Mouse (Mus musculus) heart, postnatal 14 days (tissue): Measurements from ENCODE around the gene Tcl1b4. TPM values are rescaled to one million over a fixed set of nuclear protein-coding genes. Genes with fewer than 3 reads are reported as not detected.
A peak's percentile ranks its signal among the peaks of the same experiment; 100 is the strongest.

Experiments
- DNase-seq, 2 experiments: peaks; one replicate each; pipeline ENCODE4 v3.0.0; 2021 to 2022
- intact Hi-C: fragments of 180-260 bp; cut with DNase I; formaldehyde crosslinking; loops from one replicate; pipeline ENCODE4 v1.15.1; 2025
- total RNA-seq, 2 experiments: library from RNA; stranded (reverse); gene quantifications; 2 replicates each; pipeline ENCODE4 v1.2.3; 2021

The Tcl1b4 gene
- total RNA-seq, 2 experiments from 2014 or later = not detected

GRCm38 (mm10) chr12:105235091-105235490 is 33.3 kb downstream of the Tcl1b4 start:
- intact Hi-C loops = no loop called here
- no peak for DNase-seq

- intact Hi-C loops = no loop called here
- no peak for DNase-seq
Measured at GRCm38 (mm10) chr12:105239060-105239459, 37.3 kb downstream of the Tcl1b4 start.

- peak in 1 of 2 experiments; percentile 28 for DNase-seq
- intact Hi-C loops = no loop called here
Measured at GRCm38 (mm10) chr12:105248763-105249233, 47.0 kb downstream of the Tcl1b4 start.

- DNase-seq = no peak
- intact Hi-C loops = no loop called here
Measured at GRCm38 (mm10) chr12:105253796-105254195, 52.0 kb downstream of the Tcl1b4 start.

Other genes with a start within 250 kb of the Tcl1b4 start
- 1 to 10 TPM; 5.2 to 6.1 TPM for gene Syne3, start 192.1 kb upstream of the Tcl1b4 start, total RNA-seq
- gene Glrx5, start 169.3 kb upstream of the Tcl1b4 start, total RNA-seq = 10 to 100 TPM; 90.2 to 91.5 TPM
- gene Tcl1b2, start 55.9 kb upstream of the Tcl1b4 start, total RNA-seq = not detected
- gene Tcl1b1, start 42.3 kb upstream of the Tcl1b4 start, total RNA-seq = not detected
- gene Tcl1b5, start 25.6 kb upstream of the Tcl1b4 start, total RNA-seq = not detected
- gene Tcl1b3, start 10.9 kb upstream of the Tcl1b4 start, total RNA-seq = not detected
- gene Tcl1, start 20.8 kb downstream of the Tcl1b4 start, total RNA-seq = not detected
- not detected for gene Tunar, start 131.9 kb downstream of the Tcl1b4 start, total RNA-seq